Mouse (Mus musculus) cerebellum, postnatal 10 days (tissue): ENCODE data around the gene Ccdc81.

Experiments used
- DNase-seq, 2 experiments: peaks; one replicate each; pipeline ENCODE4 v3.0.0; 2021; ENCODE audit warnings: mixed read lengths in 2 of 2

Ccdc81 gene

DNA sequence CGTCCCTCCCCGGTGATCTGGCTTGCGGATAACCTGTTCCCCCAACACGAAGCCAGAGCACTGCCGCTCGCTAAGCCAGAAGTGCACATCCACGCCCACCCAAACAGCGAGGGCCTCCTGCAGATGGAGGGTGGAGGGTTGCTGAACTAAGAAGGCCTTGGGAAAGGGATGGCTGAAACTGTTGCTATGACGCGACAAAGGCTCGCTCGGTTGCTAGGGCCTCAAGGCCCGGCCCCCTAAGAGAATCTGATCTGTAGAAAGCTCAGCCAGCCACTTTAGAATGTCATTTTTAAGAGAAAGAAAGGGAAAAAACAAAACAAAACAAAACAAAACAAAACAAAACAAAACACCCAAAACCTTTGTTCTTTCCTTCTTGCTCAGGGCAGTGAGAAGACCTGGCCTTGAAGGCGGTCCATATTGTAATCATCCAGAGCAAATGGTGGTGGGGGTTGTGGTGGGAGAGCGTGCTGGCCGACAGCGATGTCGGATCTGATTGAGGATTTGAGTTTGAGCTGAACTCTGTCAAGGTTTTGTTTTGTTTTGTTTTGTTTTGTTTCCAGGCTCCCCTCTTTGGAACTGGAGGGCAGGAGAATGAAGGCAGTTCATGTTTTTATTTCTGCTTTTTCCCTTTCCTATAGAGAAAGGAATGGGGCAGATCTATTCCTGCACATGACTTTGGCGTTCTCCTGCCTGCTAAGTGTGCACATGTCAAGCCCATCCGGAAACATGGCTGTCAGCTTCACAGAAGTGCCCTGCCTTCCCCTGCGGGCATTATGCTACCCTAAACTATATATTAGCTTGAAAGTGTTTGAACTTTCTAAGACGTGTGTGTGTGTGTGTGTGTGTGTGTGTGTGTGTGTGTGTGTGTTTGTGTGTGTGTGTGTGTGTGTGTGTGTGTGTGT, at the start of gene Ccdc81:
Gene Ccdc81, minus strand, starts transcription at position 188 of the 902 bp plus-strand sequence.
- DNase-seq, result no peak

DNA sequence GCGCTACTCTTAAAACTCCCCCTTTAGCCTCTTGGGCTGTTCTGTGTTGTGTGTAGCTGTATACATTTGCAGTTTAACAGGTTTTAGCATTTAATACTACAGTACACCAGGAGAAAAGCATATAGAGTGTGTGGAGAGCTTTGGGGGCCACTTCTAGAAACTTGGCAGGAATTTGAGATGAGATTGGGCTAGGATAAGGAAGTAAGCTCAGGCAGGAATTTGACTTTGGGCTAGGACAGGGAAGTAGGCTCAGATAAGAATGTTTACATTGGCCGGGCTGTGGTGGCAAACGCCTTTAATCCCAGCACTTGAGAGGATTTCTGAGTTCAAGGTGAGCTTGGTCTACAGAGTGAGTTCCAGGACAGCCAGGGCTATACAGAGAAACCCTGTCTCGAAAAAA, 46.0 kb upstream of the Ccdc81 start:
- DNase-seq, result no peak

DNA sequence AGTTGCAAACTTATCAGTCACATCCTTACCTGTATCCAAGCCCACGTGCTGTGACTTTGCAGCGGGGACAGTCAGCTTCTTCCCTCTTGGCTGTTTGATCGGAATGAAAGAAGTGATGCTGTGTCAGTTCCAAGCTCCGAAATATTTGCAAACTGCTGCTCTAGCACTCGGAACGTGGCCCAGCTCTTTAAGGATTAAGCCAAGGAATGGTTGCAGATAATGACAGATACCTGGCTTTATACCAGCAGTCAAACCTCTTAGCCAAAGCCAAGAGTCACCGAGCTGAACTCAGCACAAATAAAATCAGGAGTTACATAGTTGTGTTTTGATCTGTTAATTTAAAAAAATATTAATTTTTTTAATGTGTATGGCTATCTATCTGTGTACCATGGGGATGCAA, 44.6 kb upstream of the Ccdc81 start:
- DNase-seq, result peak; percentile 73 to 79

DNA sequence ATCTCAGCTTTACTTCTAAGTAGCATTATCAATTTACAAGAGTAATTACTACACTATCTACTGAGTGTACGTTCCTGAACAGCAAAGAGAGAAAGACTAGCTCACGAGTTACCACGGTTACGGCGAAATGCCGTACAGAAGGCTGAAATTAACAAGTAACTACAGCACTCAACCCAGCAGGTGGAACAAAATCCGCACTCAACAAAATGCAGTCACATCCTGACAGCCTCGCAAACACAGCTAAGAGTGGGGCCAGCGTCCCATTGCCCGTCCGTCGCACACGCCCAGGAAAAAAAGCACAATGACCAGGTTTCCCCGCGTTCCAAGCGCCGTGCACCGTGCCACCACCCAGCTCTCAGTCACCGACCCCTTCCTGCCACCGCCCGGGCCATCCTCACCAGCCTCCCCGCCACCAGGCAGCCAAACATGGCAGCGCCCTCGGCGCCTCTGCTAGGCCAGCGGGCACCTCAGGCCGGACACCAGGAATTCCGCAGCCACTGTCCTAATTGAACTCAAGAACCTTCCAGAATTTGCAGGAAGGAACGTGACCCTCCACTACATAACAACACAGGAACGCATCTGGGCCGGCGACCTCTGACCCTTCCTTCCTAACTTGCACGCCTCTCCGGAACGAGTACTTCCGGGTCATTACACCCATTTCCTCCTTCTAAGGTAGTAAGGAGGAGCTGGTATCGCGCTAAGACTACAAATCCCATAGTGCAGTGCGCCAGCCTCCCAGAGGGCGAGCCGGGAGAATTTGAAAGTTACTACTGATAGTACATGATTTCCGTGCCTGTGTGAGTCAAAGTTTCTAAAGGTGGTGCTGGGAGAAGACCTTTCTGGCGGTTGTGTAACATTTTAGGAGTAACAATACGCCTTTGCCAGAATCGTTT, 37.4 kb upstream of the Ccdc81 start, which contains the start of gene Hikeshi:
Gene Hikeshi, minus strand, starts transcription at position 634 of the 893 bp plus-strand sequence.
- DNase-seq, result peak; percentile 97 to 98

DNA sequence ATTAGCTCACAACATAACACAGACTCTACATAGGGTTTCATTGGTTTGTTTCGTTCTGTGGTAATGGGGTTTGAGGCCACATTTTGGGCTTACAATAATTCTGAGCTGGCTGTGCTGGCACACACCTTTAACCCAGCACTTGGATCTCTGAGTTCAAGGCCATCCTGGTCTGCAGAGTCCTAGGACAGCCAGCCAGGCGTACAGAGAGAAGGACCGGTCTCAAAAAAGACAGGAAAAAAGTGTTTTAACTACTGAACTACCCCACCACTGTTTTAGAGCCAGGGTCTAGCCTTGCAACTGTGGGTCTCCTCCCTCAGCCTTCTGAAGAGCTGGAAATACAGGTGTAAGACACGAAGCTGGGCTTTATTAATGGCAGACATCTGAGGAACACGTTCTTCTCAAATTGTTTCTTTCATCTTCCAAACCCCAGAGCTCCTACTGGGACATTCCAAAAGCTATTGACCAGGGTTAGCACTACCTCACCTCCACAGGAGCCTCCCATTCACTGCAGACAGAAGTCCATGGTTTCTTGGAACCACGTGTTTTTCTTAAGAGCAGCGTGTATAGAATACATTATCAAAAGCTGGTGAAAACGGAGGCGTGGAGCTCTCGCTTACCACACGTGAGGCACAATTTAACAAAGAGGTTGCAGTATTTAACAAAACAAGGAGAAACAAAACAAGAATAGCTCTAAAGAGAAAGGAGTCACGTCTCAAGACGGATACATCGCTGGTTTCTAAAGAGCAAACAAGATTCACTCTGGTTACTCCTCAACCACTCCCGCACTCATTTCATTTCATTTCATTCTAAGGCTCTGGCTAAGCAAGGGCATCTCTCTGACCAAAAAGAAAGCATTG, 36.3 kb upstream of the Ccdc81 start:
- peak in 1 of 2 experiments; percentile 31 for DNase-seq

DNA sequence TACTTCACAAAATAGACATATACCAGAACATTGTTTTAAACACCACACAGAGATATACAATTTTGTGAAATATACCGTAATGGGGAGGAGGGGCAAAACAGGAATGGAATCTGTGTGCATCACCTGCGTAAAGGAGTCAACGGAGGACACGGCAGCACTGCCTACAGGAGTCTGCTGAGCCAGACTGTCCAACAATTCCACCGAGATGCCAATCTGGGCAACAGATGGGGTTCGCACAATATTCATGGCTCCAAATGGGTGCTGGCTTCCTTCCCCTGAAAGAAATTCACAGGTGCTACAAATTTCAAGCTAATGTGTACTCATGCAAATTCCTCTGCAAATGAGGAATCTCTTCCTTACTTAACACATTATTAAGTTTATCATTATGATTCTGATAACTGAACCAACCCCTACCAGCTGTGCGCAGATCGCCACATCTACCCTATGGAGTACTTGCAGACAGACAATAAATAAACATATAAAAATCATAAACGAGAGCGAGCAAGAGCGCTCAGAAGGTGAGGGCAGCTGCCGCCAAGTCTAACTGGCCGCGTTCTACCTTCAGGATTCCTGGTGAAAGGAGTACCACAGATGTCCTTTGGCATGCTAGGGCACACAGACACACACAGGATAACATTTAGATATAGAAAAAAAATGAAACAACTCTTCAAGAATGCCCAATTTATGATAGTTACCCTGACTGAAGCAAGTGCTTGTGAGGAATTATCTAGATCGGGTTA, 20.2 kb upstream of the Ccdc81 start:
- DNase-seq, result peak; percentile 90 to 91

DNA sequence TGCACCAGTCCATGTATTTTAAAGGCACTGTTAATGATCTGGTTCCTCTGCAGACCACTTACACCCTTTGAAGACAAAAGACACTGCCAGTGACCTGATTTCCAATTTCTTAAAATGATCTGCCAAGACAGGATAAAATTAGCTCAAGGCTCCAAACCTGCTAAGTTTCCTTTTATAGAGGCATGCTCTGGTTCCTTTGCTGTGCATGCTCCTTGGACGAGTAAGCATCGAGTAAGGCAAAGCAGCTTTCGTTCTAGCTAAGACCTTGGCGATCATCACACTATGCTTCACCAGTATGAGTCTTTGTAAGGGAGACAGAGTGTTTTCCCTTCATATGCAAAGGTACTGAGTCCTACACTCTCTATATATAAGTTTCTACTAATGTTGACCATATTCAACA, 14.3 kb upstream of the Ccdc81 start:
- DNase-seq, result peak in 1 of 2 experiments; percentile 20

DNA sequence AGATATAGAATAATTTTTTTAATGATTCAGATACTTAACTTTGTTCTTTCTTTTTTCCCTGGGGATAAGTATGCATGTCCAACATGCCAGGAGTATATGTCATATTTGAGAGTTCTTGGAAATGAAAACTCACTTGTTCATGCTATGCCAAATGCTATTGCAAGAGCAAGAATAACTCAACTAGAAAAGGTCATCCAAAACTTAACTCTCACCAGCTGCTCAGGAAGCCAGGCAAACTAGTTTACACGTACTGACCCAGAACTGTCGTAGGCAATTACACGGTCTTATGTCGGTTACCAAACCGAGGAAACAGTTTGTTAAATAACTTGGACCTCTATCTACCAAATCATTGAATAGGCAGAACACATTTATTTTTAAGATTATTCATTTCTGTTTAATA, 13.3 kb upstream of the Ccdc81 start:
- DNase-seq, result peak in 1 of 2 experiments; percentile 19

DNA sequence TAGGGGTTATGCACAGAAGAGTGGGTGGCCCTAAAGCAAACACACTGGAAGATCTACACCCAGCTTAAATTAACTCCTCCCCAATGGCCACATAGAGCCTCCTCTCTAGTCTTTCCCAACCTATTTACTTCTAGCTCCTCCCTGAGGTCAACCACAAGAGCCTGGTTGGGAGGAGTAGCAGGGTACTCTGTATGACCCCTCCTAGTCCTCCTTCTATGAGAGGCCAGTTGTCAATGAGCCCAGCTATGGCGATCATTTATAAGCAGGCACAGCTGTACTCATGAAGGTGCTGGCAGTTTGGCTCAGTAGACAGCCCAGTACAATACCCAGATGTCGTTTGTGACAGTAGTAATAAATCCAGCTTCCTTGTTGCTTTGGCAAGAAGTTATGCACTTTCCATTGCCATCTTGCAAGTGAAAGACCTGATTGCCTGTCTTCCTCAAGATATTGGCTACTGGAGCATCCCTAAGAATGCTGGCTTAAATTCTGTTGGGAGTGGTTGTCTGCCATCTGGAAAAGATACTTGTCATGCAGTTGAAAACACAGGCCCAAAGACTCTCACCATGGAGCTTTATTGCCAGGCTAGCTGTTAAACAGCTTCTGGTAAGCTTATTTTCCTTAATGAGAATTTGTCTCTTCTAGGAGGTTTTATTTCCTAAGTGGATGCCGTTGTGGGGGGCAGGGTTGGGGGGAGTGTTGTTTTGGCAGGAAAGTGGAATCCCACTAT, 10.2 kb upstream of the Ccdc81 start:
- no peak for DNase-seq

DNA sequence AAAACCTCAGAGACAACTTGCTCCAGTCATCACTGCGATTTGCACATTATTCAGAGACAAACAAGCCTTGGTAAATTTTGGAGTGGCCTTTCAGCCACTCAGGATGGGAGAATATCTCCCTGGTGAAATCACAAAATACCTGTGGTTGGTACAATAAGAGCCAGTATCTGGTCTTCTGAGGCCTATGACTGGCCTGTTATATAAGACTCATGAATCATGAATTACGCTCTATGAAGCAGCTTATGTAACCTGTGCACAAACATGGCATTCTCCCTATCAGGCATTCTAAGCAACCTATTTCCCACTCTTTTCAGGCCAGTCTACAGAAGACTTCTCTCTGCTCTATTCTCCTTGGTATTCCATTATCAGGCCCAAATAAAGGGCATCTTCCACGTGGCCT, 8.9 kb upstream of the Ccdc81 start:
- no peak for DNase-seq

DNA sequence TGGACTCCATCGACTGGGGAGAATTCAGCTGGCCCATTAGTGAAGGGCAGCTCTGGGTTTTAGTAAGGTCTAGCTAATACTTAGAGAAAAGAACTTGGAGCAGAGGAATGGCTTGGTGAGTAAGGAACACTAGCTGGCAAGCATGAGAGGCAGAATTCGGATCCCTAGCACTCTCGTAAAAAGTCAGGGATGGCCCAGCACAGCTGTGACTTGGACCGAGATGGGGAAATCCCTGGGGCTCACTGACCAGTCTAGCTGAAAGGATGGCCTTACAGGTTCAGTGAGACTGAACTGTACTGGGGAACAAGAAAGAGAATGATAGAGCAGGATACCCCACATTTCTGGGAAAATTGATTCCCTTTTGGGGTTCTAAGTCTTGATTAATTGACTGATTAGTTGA, 6.3 kb upstream of the Ccdc81 start:
- DNase-seq, result no peak

DNA sequence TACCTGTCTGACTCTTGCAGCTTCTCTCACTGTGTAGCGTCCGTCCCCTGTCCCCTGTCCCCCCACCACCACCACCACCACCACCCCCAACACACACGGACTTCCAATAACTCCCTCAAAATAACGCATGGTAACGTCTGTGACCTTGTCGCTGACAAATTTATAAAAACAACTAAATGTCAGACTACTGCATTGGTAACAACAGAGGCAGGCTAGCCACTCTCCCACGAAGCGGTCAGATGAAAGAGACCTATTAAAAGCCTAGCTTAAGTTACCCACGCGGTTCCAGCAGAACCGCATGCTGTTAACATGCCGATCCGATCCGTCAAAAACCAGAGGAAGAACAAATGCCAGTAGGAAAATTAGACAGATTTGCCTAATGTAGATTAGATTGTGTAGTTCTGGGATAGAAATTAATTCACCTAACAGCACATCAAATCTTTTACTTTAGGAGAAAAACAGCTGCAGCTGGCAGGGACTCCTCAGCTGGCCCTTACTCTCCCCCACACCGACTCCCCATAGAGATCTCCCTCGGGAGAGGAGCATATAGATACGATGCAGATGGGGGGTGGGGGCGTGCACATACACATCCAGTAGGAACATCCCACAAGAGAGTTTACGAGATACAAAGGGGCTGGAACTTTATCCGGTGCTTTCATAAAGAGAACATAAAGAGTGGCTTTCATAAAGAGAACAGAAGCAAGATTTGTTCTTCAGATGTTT, 5.6 kb upstream of the Ccdc81 start:
- DNase-seq, result no peak

DNA sequence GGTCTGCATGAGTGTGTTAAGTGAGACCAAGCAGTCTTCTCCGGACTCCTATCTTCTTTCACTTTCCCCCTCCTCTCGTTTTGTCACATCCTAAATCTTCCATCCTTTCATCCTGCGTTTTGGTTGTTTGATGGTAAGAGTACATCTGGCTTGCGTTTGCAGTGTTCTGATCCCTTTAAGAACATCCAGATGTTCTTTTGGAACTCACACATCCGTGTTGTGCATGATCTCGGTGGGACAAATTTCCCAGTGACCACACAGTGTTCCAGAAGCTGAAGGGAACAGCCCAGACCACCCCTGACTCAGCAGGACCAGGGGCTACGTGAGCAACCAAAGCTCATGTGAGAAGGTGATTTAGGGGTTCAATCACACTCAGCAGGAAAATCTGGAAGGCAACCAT, 5.0 kb upstream of the Ccdc81 start:
- DNase-seq, result no peak

DNA sequence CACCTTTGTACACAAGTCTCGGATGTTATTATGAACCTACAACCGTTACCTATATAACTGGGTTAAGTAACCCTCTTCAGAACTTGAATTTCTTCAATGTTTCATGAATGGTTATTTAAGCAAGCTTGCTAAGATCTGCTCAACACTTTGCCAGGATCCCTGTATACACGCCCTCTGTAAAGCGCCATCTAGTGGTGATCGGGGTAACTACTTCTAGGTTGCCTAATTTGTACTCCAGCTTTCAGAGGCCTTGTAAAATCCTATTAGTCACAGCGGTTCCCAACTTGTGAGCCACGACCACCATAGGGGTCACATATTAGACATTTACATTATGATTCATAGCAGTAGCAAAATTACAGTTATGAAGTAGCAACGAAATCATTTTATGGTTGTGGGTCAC, 4.5 kb upstream of the Ccdc81 start:
- DNase-seq, result peak; percentile 89 to 93

DNA sequence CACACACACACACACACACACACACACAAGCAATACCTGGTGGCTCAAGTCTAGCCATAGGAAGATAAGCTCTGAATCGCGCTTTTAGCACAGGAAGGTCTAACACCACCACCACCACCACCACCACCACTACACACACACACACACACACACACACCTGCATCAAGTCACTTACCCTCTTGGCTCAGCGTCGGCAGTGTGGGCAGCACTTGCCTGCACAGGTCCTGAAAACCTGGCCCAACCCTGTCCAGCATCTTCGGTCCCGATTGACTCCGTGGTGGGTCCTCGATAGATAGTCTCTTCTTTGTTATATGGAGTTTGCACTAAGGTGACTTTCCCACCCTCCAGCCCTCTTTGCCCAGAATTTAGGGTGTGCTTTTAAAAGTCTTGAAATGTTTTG, 422 bp downstream of the Ccdc81 start:
- no peak for DNase-seq

DNA sequence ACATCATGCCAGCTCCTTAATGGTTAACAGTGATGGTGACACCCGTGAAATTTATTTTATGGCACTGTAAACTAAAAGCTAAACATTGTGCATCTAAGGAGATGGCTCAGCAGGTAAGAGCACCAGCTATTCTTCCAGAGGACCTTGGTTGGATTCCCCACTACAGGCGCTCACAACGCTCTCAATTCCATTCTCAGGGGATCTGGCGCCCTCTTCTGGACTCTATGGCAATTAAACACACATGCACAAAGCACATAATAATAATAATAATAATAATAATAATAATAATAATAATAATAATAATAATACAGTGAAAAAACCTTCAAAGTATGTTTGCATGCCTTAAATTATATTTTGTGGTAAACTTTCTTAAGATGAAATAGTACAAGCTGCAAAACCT, 11.6 kb downstream of the Ccdc81 start:
- peak; percentile 54 to 69 for DNase-seq

DNA sequence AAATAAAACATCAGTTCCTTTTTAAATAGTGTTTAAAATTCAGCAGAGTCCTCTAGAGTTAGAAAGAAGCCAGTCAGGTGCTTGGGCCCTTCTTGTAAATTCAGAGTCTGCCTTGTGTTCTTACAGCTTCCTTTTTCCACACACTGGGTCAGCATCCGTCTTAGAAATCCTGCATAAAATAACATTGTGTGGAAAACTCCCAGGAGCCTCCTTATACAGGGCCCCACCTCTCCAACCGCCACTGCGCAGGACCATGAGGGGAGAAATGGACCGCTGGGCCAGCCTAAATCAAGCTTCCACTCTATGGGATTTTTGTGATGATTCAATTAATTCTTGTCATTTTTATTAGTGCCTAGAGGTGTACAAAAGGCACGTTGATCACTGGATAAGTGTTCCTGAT, 12.0 kb downstream of the Ccdc81 start:
- DNase-seq, result no peak

DNA sequence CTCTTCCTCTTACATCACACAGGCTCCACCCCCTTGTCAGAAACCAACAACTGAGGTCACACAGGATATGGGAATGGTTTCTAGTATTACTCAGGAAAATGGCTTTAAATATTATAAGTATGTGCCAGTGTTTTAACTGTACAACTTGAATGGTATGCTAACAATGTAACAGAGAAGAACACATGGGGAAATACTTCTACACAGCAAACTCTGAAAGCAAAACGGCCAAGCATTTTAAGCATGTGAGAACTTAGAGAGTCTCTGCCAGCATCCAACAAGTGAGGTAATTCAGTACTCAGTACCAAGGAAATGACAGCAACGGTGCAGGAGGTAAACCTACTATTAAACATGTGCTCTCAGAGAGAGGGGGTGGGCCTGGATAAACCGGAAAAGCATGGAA, 18.9 kb downstream of the Ccdc81 start:
- DNase-seq, result no peak

DNA sequence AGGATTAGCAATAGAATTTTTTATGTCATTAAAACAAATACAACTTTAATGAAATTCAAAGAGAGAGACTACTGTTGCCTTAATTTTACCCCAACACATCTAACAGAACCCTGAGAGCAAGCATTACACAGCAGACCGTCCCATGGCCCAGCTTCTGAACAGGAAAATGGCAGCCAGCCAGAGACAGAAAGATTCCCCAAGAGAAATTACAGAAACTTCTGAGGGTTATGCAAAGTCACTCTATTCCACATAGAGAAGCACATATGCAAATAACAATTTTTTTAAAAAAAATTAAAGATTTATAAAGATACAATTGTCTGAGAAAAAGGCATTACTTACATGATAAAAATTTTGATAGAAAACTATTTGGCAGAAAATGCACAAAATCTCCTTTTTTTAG, 23.7 kb downstream of the Ccdc81 start:
- no peak for DNase-seq

DNA sequence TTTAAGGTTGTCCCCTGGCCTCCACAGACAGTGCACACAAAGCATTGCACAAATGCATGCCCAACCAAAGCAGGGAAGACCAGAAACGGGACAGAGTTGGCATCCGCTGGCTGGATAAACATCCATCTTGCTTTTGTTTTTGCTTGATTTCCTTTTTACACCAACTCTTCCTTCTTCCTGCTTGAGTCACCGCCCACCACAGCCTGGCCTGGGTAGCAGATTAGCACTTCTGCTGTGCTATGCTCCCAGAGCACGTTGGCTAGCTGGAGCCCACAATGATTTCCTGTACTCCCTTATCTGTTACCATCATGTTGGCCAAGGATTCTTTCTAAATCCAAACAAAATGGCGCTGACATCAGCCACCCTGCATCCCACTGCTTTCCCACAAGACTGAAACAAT, 36.2 kb downstream of the Ccdc81 start:
- no peak for DNase-seq

DNA sequence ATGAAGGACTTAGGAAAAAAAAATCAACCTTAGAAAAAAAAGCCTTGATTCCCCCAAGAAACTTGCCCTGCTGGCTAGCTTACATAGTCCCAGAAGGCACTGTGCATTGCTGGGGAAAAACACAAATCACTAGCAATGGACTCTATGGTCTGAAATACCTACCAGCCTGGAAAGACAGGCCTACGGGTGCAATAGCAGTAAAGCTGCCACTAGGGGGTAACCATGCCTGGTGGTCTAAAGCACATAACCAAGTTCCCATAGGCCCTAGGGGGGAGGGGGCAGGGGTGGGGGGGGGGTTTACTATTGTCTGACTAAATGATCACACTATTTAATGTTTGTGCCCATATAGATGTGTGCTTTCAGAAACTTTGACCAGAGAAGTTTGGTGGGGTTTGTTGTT, 38.7 kb downstream of the Ccdc81 start:
- no peak for DNase-seq
